Comparison of ENCODE assay signal across 8 mouse cellular contexts in genomic region chr11:59191231-59192058, GRCm38 (mm10). TPM values are rescaled to one million over a fixed set of nuclear protein-coding genes. Genes with fewer than 3 reads are reported as not detected.
A peak's percentile ranks its signal among the peaks of the same experiment; 100 is the strongest.
DNase-seq lines count a peak whose midpoint lies in the region; ATAC-seq and TF ChIP-seq lines count a peak whose summit lies in the region.

No protein-coding gene starts in this region.

- no peak for TF ChIP-seq CTCF in testis, adult 2 months (IDR thresholded peaks at IDR 0.05; ENCODE audit: control insufficient read depth, insufficient read depth, insufficient replicate concordance, low read depth, low read length)

- peak; percentile 86 for TF ChIP-seq POLR2A in testis, adult 2 months (IDR thresholded peaks at IDR 0.05; ENCODE audit: control insufficient read depth, low read depth, low read length)

- H3K9ac ChIP-seq in ES-E14 (ENCODE audit: insufficient read depth, low read depth, low read length, poor library complexity, severe bottlenecking) = peak overlapping the region; percentile 94
- H3K9ac ChIP-seq in forebrain, embryonic 14.5 days (ENCODE audit: low read length) = peak overlapping the region; percentile 82
- peak overlapping the region; percentile 52 for H3K9ac ChIP-seq in neural tube, embryonic 14.5 days (replicated peaks; ENCODE audit: low read depth, low read length)

- no peaks in the 10 kb centered on the region for H3K9me3 ChIP-seq in ES-E14 (ENCODE audit: control insufficient read depth, insufficient read depth, low read depth, low read length)
- H3K9me3 ChIP-seq in forebrain, embryonic 14.5 days (replicated peaks; ENCODE audit: control insufficient read depth, low read length) = no peaks in the 10 kb centered on the region
- H3K9me3 ChIP-seq in neural tube, embryonic 14.5 days (ENCODE audit: control insufficient read depth, low read length) = no peaks in the 10 kb centered on the region

- H3K4me3 ChIP-seq in ES-E14 (ENCODE audit: insufficient read depth in 1 of 2, low read depth in 1 of 2, low read length in 2 of 2, poor library complexity in 1 of 2, severe bottlenecking in 1 of 2) = peak overlapping the region; percentile 82 to 86
- peak overlapping the region; percentile 61 for H3K4me3 ChIP-seq in forebrain, embryonic 14.5 days (ENCODE audit: low read depth, low read length)
- peak overlapping the region; percentile 46 for H3K4me3 ChIP-seq in neural tube, embryonic 14.5 days (ENCODE audit: low read depth, low read length)
- H3K4me3 ChIP-seq in testis, adult 2 months (ENCODE audit: control insufficient read depth, low read depth, low read length) = peak overlapping the region; percentile 91

- in situ Hi-C loops in ES-E14 (cut with MboI; ENCODE audit: low sequenced_read_pairs in 2 of 2, unreplicated experiment in 2 of 2) = no loop called here

- peak overlapping the region; percentile 76 for H3K4me2 ChIP-seq in forebrain, embryonic 14.5 days (ENCODE audit: low read length)
- peak overlapping the region; percentile 45 for H3K4me2 ChIP-seq in neural tube, embryonic 14.5 days (ENCODE audit: low read depth, low read length)

- H3K4me1 ChIP-seq in ES-E14 (ENCODE audit: control insufficient read depth in 2 of 2, insufficient read depth in 2 of 2, low read length in 2 of 2, poor library complexity in 1 of 2) = peaks cover 3 to 13% of the 10 kb centered on the region in 2 experiments; a peak in 3 of 4 replicates
- 0 out of 2 replicates have a peak, but pooled peaks cover 2% of the 10 kb centered on the region for H3K4me1 ChIP-seq in forebrain, embryonic 14.5 days (ENCODE audit: control insufficient read depth, insufficient read depth, low read length)
- H3K4me1 ChIP-seq in neural tube, embryonic 14.5 days (ENCODE audit: control insufficient read depth, insufficient read depth, low read length) = peaks cover 7% of the 10 kb centered on the region
- no peaks in the 10 kb centered on the region for H3K4me1 ChIP-seq in testis, adult 2 months (ENCODE audit: control insufficient read depth, insufficient read depth, low read length)

- no peaks in the 10 kb centered on the region for H3K27me3 ChIP-seq in forebrain, embryonic 14.5 days (replicated peaks; ENCODE audit: control insufficient read depth, insufficient read depth, low read length)
- no peaks in the 10 kb centered on the region for H3K27me3 ChIP-seq in neural tube, embryonic 14.5 days (ENCODE audit: control insufficient read depth, insufficient read depth, low read length)
- H3K27me3 ChIP-seq in testis, adult 2 months (ENCODE audit: control insufficient read depth, insufficient read depth, low read length) = no peaks in the 10 kb centered on the region

- peak; percentile 97 for ATAC-seq in forebrain, embryonic 14.5 days
- peak; percentile 94 for ATAC-seq in neural tube, embryonic 14.5 days (ENCODE audit: low read depth)

- peak overlapping the region; percentile 62 for H3K27ac ChIP-seq in ES-E14 (ENCODE audit: insufficient read depth, low read depth, low read length, poor library complexity, severe bottlenecking)
- peak overlapping the region; percentile 86 for H3K27ac ChIP-seq in forebrain, embryonic 14.5 days (ENCODE audit: low read depth, low read length)
- peak overlapping the region; percentile 80 for H3K27ac ChIP-seq in neural tube, embryonic 14.5 days (ENCODE audit: low read depth, low read length)
- peak overlapping the region; percentile 95 for H3K27ac ChIP-seq in testis, adult 2 months (ENCODE audit: control insufficient read depth, insufficient read depth, low read depth, low read length)

- under 1% methylated on average over 55 of the region's 59 CpGs for WGBS in forebrain, embryonic 14.5 days
- WGBS in neural tube, embryonic 14.5 days = 0% methylated on average over 46 of the region's 59 CpGs

- intact Hi-C loops in heart, postnatal 14 days (cut with DNase I) = no loop called here

- DNase-seq in ES-E14 (ENCODE audit: low read depth, low spot score) = peak; percentile 71
- DNase-seq in cerebellum, adult 11 months = peak; percentile 87
- peak; percentile 92 for DNase-seq in forebrain, embryonic 14.5 days (ENCODE audit: low spot score)
- peak; percentile 91 for DNase-seq in heart, postnatal 14 days
- peak; percentile 91 to 92 for DNase-seq in layer of hippocampus, adult 18-20 months (ENCODE audit: low spot score in 2 of 2)
- DNase-seq in lung, adult 18-20 months = peak; percentile 95

- H3K36me3 ChIP-seq in ES-E14 (ENCODE audit: control insufficient read depth, insufficient read depth, low read length, poor library complexity, severe bottlenecking) = peaks cover 13% of the 10 kb centered on the region; the same call in 1 of the 2 replicates
- peaks cover 4% of the 10 kb centered on the region; the same call in 1 of the 2 replicates for H3K36me3 ChIP-seq in forebrain, embryonic 14.5 days (ENCODE audit: control insufficient read depth, insufficient read depth, low read length)
- H3K36me3 ChIP-seq in neural tube, embryonic 14.5 days (ENCODE audit: control insufficient read depth, insufficient read depth, low read length) = no peaks in the 10 kb centered on the region
- H3K36me3 ChIP-seq in testis, adult 2 months (ENCODE audit: control insufficient read depth, insufficient read depth, low read length) = no peaks in the 10 kb centered on the region

TF ChIP-seq in ES-E14, 5 proteins besides CTCF, POLR2A, EP300 and RAD21:
- TF ChIP-seq HCFC1 (IDR thresholded peaks at IDR 0.05; ENCODE audit: borderline replicate concordance, insufficient read depth, low read length) (peak; percentile 52; the same call in 1 of the 2 replicates), ZNF384 (IDR thresholded peaks at IDR 0.05; ENCODE audit: low read depth, low read length) (no peak), ZC3H11A (IDR thresholded peaks at IDR 0.05; ENCODE audit: borderline replicate concordance, low read depth, low read length) (no peak), CHD2 (IDR thresholded peaks at IDR 0.05; ENCODE audit: low read depth, low read length) (no peak), MAFK (IDR thresholded peaks at IDR 0.05; ENCODE audit: insufficient read depth, low read depth, low read length) (0 out of 2 replicates have a peak, but pooled peaks have one; percentile 4)
TF ChIP-seq in ES-E14: peak in this region for 2.

RNA-seq across cellular contexts. Expression of gene Guk1, which starts 0.6 kb away (rescaled TPM):
- 188 and 238 TPM in 2 replicates for total RNA-seq in ES-E14 (2012; rRNA removed)
- polyA plus RNA-seq in forebrain, embryonic 14.5 days (2014; fragmentation: Nextera tagmentation; extraction: Ambion mirVana) = 198 and 199 TPM in 2 replicates
- 10 to 100 TPM; 79.4 to 83.8 TPM for total RNA-seq in heart, postnatal 14 days (2021)
- 100 to 1,000 TPM; 148 to 152 TPM for total RNA-seq in layer of hippocampus, adult 18-20 months (2021)
- 224 and 266 TPM in 2 replicates for polyA plus RNA-seq in neural tube, embryonic 14.5 days (2014; fragmentation: Nextera tagmentation; extraction: Ambion mirVana)
- polyA plus RNA-seq in testis, adult 2 months (2012; rRNA removed) = 168 and 188 TPM in 2 replicates

RNA-seq across cellular contexts. Expression of gene Gjc2, which starts 8.4 kb away (rescaled TPM):
- total RNA-seq in ES-E14 (2012; rRNA removed) = 0.26 TPM in 1 of 2 replicates, not detected in the other
- polyA plus RNA-seq in forebrain, embryonic 14.5 days (2014; fragmentation: Nextera tagmentation; extraction: Ambion mirVana) = 0.10 TPM in 1 of 2 replicates, not detected in the other
- 1 to 10 TPM; 1.1 TPM for total RNA-seq in heart, postnatal 14 days (2021)
- 10 to 100 TPM; 11.9 to 13.6 TPM for total RNA-seq in layer of hippocampus, adult 18-20 months (2021)
- 0.12 TPM in 1 of 2 replicates, not detected in the other for polyA plus RNA-seq in neural tube, embryonic 14.5 days (2014; fragmentation: Nextera tagmentation; extraction: Ambion mirVana)
- 2.1 and 2.7 TPM in 2 replicates for polyA plus RNA-seq in testis, adult 2 months (2012; rRNA removed)

RNA-seq across cellular contexts. Expression of gene Mrpl55, which starts 10.8 kb away (rescaled TPM):
- 66.4 TPM in 2 replicates for total RNA-seq in ES-E14 (2012; rRNA removed)
- 109 and 119 TPM in 2 replicates for polyA plus RNA-seq in forebrain, embryonic 14.5 days (2014; fragmentation: Nextera tagmentation; extraction: Ambion mirVana)
- 10 to 100 TPM; 91.5 to 95.2 TPM for total RNA-seq in heart, postnatal 14 days (2021)
- total RNA-seq in layer of hippocampus, adult 18-20 months (2021) = 10 to 100 TPM; 35.9 to 42.8 TPM
- polyA plus RNA-seq in neural tube, embryonic 14.5 days (2014; fragmentation: Nextera tagmentation; extraction: Ambion mirVana) = 97.4 and 108 TPM in 2 replicates
- polyA plus RNA-seq in testis, adult 2 months (2012; rRNA removed) = 75.8 and 82.3 TPM in 2 replicates

RNA-seq across cellular contexts. Expression of gene 2310033P09Rik, which starts 16.7 kb away (rescaled TPM):
- total RNA-seq in ES-E14 (2012; rRNA removed) = 14.4 and 15.5 TPM in 2 replicates
- polyA plus RNA-seq in forebrain, embryonic 14.5 days (2014; fragmentation: Nextera tagmentation; extraction: Ambion mirVana) = 27.7 and 30.5 TPM in 2 replicates
- 1 to 10 TPM; 7.9 to 8.2 TPM for total RNA-seq in heart, postnatal 14 days (2021)
- total RNA-seq in layer of hippocampus, adult 18-20 months (2021) = 10 to 100 TPM; 26.6 to 27.3 TPM
- polyA plus RNA-seq in neural tube, embryonic 14.5 days (2014; fragmentation: Nextera tagmentation; extraction: Ambion mirVana) = 22.4 and 25.4 TPM in 2 replicates
- 11.1 and 13.3 TPM in 2 replicates for polyA plus RNA-seq in testis, adult 2 months (2012; rRNA removed)

RNA-seq across cellular contexts. Expression of gene Iba57, which starts 27.9 kb away (rescaled TPM):
- total RNA-seq in ES-E14 (2012; rRNA removed) = 3.2 and 4.7 TPM in 2 replicates
- polyA plus RNA-seq in forebrain, embryonic 14.5 days (2014; fragmentation: Nextera tagmentation; extraction: Ambion mirVana) = 3.3 and 3.7 TPM in 2 replicates
- 10 to 100 TPM; 14.7 to 17.7 TPM for total RNA-seq in heart, postnatal 14 days (2021)
- 1 to 10 TPM; 6.7 TPM for total RNA-seq in layer of hippocampus, adult 18-20 months (2021)
- polyA plus RNA-seq in neural tube, embryonic 14.5 days (2014; fragmentation: Nextera tagmentation; extraction: Ambion mirVana) = 3.6 and 4.0 TPM in 2 replicates
- polyA plus RNA-seq in testis, adult 2 months (2012; rRNA removed) = 9.4 and 10.3 TPM in 2 replicates

Comparison
In these comparisons a context has a peak if more than half of its experiments do, and no peak if none do; other contexts are left out.
1. Peak in every context shown above with its lines: DNase-seq, ATAC-seq, H3K4me3 ChIP-seq and H3K27ac ChIP-seq.
2. RNA of gene Gjc2, which starts 8.4 kb away (total RNA-seq): 11.9 to 13.6 TPM in layer of hippocampus, adult 18-20 months; 1.1 TPM in heart, postnatal 14 days and 0.26 TPM in ES-E14; every median in the first group is over 4 times any median in the second.